ENCODE assay signal across 23 mouse cellular contexts in genomic region chr9:96207428-96207827, GRCm38 (mm10).
"Had no signal": no experiment of that assay in that cellular context is flagged by ENCODE, and none has a peak within 500 bp of the region (broad histone marks: within the 10 kb centered on the region; RNA-seq: fewer than 3 reads in every experiment).

No protein-coding gene starts in this region.

- DNase-seq: gastrocnemius, postnatal 14 days; gastrocnemius, postnatal 36 days; heart, adult 11 months; heart, adult 2 months; heart, postnatal 4 days; kidney, adult 18-20 months; kidney, adult 8-10 months; kidney, postnatal 10 days; kidney, postnatal 25 days; layer of hippocampus, adult 9-11 months; layer of hippocampus, postnatal 36 days had no signal

- H3K27ac ChIP-seq: heart, adult 2 months; heart, embryonic 13.5 days; heart, embryonic 15.5 days; hindbrain, embryonic 10.5 days; hindbrain, embryonic 12.5 days; hindbrain, embryonic 14.5 days; intestine, embryonic 15.5 days; limb, embryonic 10.5 days; limb, embryonic 12.5 days; liver, embryonic 12.5 days had no signal

- H3K4me3 ChIP-seq: heart, adult 2 months; heart, embryonic 13.5 days; heart, embryonic 15.5 days; hindbrain, embryonic 10.5 days; hindbrain, embryonic 12.5 days; intestine, embryonic 15.5 days; limb, embryonic 10.5 days; limb, embryonic 12.5 days; liver, embryonic 12.5 days had no signal

- H3K36me3 ChIP-seq: intestine, embryonic 15.5 days had no signal

- H3K4me1 ChIP-seq: heart, embryonic 13.5 days; heart, embryonic 15.5 days; hindbrain, embryonic 10.5 days; hindbrain, embryonic 12.5 days; intestine, embryonic 15.5 days; limb, embryonic 10.5 days; limb, embryonic 12.5 days had no signal

- H3K9ac ChIP-seq: heart, embryonic 13.5 days; heart, embryonic 15.5 days; hindbrain, embryonic 12.5 days; hindbrain, embryonic 14.5 days; intestine, embryonic 15.5 days; limb, embryonic 12.5 days; liver, embryonic 12.5 days had no signal

- H3K9me3 ChIP-seq: heart, embryonic 13.5 days; heart, embryonic 15.5 days; hindbrain, embryonic 10.5 days; hindbrain, embryonic 12.5 days; intestine, embryonic 15.5 days; limb, embryonic 10.5 days; limb, embryonic 12.5 days; liver, embryonic 12.5 days had no signal

- H3K27me3 ChIP-seq: heart, embryonic 13.5 days; heart, embryonic 15.5 days; hindbrain, embryonic 12.5 days; intestine, embryonic 15.5 days; limb, embryonic 12.5 days; liver, embryonic 12.5 days had no signal

- ATAC-seq: hindbrain, embryonic 16.5 days; inflammation-experienced regulatory T-cells, adult 6 months; intestine, embryonic 15.5 days; intestine, postnatal 0 days; liver, embryonic 12.5 days had no signal
